Mouse (Mus musculus) heart, adult 2 months (tissue): ENCODE measurements around the gene Ramp2. TPM values are rescaled to one million over a fixed set of nuclear protein-coding genes. Genes with fewer than 3 reads are reported as not detected.

Experiments
- DNase-seq, 2 experiments: peaks; one replicate each; pipeline ENCODE4 v3.0.0; 2021
- H3K27ac ChIP-seq: fragments of 200-600 bp; 2 replicates; pipeline ENCODE4 v1.8.1; 2022
- H3K27me3 ChIP-seq: fragments of 200-500 bp; 2 replicates; pipeline ENCODE4 v1.6.1; 2012; ENCODE audit warnings: mild to moderate bottlenecking, low read length, inconsistent platforms, mixed read lengths; ENCODE audit not compliant: control insufficient read depth, insufficient read depth
- H3K36me3 ChIP-seq: fragments of 200-500 bp; 2 replicates; pipeline ENCODE4 v1.6.1; 2012; ENCODE audit warnings: low read length, inconsistent platforms; ENCODE audit not compliant: control insufficient read depth, insufficient read depth
- H3K4me1 ChIP-seq: fragments of 200-500 bp; 2 replicates; pipeline ENCODE4 v1.6.1; 2011; ENCODE audit warnings: low read length; ENCODE audit not compliant: control insufficient read depth, insufficient read depth
- H3K4me3 ChIP-seq: fragments of 200-600 bp; 2 replicates; pipeline ENCODE4 v1.8.1; 2022
- H3K79me2 ChIP-seq: fragments of 200-500 bp; replicated peaks from 2 replicates; pipeline ENCODE4 v1.6.1; 2012; ENCODE audit warnings: mild to moderate bottlenecking, inconsistent platforms, low read length, moderate library complexity, mixed read lengths; ENCODE audit not compliant: control insufficient read depth, insufficient read depth
- H3K9ac ChIP-seq: fragments of 200-500 bp; 2 replicates; pipeline ENCODE4 v1.6.1; 2012; ENCODE audit warnings: low read depth, mild to moderate bottlenecking, control low read depth, inconsistent platforms, low read length, mixed read lengths
- CTCF ChIP-seq: fragments of 200-600 bp; IDR thresholded peaks from 2 replicates; pipeline ENCODE4 v1.8.1; 2022; ENCODE audit warnings: antibody characterized with exemption, mild to moderate bottlenecking, moderate library complexity
- EP300 ChIP-seq: fragments of 200-500 bp; IDR thresholded peaks from 2 replicates; pipeline ENCODE4 v1.6.1; 2011; ENCODE audit warnings: low read depth, low read length, control low read depth; ENCODE audit not compliant: insufficient read depth
- POLR2A ChIP-seq: fragments of 200-500 bp; IDR thresholded peaks from 2 replicates; pipeline ENCODE4 v1.6.1; 2011; ENCODE audit warnings: mild to moderate bottlenecking, low read depth, low read length, control low read depth; ENCODE audit not compliant: insufficient read depth
- WGBS: fragments of 180-500 bp; shearing (Covaris S2); methylation state at CpG from one replicate; pipeline ENCODE4 v1.1.7; 2018; 5-methylcytosine and 5-hydroxymethylcytosine counted together
- intact Hi-C: fragments of 180-260 bp; cut with DNase I; formaldehyde crosslinking; loops from one replicate; pipeline ENCODE4 v1.15.1; 2025
- polyA plus RNA-seq: library from polyadenylated mRNA; depleted of rRNA; stranded (reverse); fragments of >200 nt; gene quantifications from 2 replicates; pipeline ENCODE4 v1.2.3, GENCODE M21; 2012
- total RNA-seq, 2 experiments: library from RNA; stranded (reverse); gene quantifications; 2 replicates each; pipeline ENCODE4 v1.2.3; 2021

Gene Ramp2
- total and polyA plus RNA-seq, 3 experiments: 89.1 to 130 (median 90.3) TPM

DNA sequence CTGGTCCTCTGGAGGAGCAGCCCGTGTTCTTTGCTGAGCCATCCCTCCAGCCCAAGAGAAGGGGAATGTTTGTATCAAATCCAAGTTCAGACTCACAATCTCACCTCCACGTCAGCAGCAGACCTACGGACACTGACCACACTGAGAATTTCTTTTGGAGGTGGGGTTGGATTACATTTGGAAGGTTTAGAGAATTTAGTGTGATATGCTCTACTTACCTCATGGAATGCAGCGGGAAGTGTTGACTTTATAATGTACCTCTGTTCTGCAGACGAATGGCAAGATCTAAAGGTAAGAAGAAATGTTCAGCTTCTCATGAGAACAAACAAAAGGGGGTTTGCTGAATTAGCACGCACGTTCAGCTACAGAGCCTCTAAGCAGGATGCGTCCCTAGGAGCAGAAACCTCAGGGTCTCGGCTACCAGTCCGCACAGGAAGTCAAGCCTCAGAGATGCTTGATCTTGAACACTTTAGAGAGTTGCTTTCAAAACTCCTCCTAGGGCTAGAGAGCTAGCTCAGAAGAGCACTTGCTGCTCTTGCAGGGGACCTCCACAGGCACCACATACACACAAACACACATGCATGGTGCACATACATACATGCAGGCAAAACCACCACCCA, 27.3 kb upstream of the Ramp2 start:
- TF ChIP-seq POLR2A (no peak), CTCF (no peak), EP300 (no peak)
- H3K4me1 ChIP-seq: peaks cover 3% of the 10 kb centered on the region
- H3K9ac ChIP-seq: no peak overlapping the region
- peaks cover 1% of the 10 kb centered on the region; the same call in 1 of the 2 replicates for H3K79me2 ChIP-seq
- no peak overlapping the region for H3K27ac ChIP-seq
- no peak for DNase-seq
- H3K36me3 ChIP-seq: peaks cover 12% of the 10 kb centered on the region
- WGBS: 83% methylated on average over 10 of the region's 10 CpGs
- H3K27me3 ChIP-seq: no peaks in the 10 kb centered on the region
- intact Hi-C loops: no loop called here
- H3K4me3 ChIP-seq: no peak overlapping the region

DNA sequence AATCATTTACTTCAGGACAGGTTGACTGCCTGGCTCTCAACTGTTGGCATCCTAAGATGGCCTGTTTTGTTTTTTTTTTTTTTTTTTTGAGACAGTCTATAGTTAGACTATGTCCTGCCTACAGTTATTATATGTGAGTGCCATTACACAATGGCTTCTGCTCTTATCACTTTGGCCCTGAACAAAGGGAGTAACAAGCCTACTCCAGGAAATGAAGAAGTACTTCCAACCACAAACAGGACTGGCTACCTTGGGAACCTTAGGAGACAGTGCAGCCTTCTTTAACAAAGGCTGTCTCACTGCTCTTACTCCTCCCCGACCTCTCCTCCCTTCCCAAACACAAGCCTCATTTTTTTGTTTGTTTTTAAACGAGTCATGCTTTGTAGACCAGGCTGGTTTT, 25.0 kb upstream of the Ramp2 start:
- Histone ChIP-seq H3K4me3 (no peak overlapping the region), H3K27ac (peak overlapping the region; percentile 3; the same call in 1 of the 2 replicates), H3K4me1 (peaks cover 6% of the 10 kb centered on the region), H3K9ac (no peak overlapping the region), H3K36me3 (peaks cover 25% of the 10 kb centered on the region), H3K79me2 (peaks cover 5% of the 10 kb centered on the region), H3K27me3 (no peaks in the 10 kb centered on the region)
- no peak for TF ChIP-seq EP300
- TF ChIP-seq POLR2A: no peak
- TF ChIP-seq CTCF: no peak
- no peak for DNase-seq
- intact Hi-C loops: no loop called here
- WGBS: 26% methylated on average over 2 of the region's 2 CpGs

DNA sequence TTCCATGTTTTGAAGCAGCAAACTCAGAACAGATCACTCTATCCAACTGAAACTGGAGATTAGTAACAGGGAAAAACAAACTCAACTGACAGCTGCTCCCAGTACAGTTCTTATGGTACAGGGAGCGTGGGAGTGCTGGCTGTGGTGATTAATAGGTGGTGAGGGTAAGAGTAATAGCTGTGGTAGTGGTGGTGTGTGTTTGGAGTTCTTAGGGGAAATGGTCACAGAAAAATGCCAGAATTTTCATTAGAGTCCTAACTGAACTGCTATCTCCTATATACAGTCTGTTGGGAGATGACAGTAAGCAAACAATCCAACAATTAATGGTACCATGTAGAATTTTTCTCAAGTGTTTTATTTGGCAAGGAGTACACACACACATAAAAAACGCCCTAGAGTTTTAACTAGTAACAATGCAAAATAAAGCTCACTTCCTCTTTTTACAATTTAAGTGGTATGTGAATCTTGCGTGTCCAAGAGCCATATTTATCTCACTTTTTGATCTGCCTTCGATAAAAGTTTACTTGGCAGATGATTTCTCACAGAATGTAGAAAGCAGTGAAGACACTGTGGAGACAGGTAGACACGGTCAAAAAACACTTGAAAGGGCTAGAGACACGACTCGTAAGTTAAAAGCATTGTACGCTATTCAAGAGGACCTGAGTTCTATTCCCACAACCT, 24.4 kb upstream of the Ramp2 start:
- H3K4me3 ChIP-seq: no peak overlapping the region
- no peak for TF ChIP-seq EP300
- TF ChIP-seq POLR2A: no peak
- no peak for TF ChIP-seq CTCF
- H3K4me1 ChIP-seq: peaks cover 6% of the 10 kb centered on the region
- 58% methylated on average over 8 of the region's 8 CpGs for WGBS
- peak overlapping the region; percentile 3; the same call in 1 of the 2 replicates for H3K27ac ChIP-seq
- no peaks in the 10 kb centered on the region for H3K27me3 ChIP-seq
- intact Hi-C loops: no loop called here
- H3K9ac ChIP-seq: no peak overlapping the region
- no peak for DNase-seq
- peaks cover 25% of the 10 kb centered on the region for H3K36me3 ChIP-seq
- peaks cover 5% of the 10 kb centered on the region for H3K79me2 ChIP-seq

DNA sequence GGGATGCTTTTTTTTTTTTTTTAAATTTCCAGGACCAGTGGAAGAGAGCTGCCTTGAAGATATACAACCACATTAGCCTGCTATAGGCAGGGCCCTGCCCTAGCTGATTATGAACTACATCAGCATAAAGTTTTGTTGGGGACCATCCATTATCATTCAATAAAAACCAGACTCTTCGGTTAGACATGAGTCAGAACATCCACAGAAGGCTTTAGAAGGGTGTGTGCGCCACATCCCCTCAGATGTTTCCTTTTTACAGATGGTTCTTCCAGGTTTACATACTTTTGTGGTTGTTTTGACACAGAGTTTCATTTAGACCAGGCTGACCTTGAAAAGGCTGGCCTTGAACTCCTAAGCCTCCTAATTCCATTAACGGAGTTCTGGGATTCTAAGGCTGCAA, 21.5 kb upstream of the Ramp2 start:
- TF ChIP-seq CTCF (no peak), POLR2A (0 out of 2 replicates have a peak, but pooled peaks have one; percentile 13), EP300 (no peak)
- Histone ChIP-seq H3K36me3 (peaks cover 25% of the 10 kb centered on the region), H3K4me3 (no peak overlapping the region), H3K4me1 (peaks cover 9% of the 10 kb centered on the region), H3K27ac (peak overlapping the region; percentile 96), H3K27me3 (no peaks in the 10 kb centered on the region), H3K9ac (no peak overlapping the region; the same call in 1 of the 2 replicates), H3K79me2 (peaks cover 5% of the 10 kb centered on the region)
- 41% methylated on average over 3 of the region's 3 CpGs for WGBS
- DNase-seq: no peak
- intact Hi-C loops: no loop called here

DNA sequence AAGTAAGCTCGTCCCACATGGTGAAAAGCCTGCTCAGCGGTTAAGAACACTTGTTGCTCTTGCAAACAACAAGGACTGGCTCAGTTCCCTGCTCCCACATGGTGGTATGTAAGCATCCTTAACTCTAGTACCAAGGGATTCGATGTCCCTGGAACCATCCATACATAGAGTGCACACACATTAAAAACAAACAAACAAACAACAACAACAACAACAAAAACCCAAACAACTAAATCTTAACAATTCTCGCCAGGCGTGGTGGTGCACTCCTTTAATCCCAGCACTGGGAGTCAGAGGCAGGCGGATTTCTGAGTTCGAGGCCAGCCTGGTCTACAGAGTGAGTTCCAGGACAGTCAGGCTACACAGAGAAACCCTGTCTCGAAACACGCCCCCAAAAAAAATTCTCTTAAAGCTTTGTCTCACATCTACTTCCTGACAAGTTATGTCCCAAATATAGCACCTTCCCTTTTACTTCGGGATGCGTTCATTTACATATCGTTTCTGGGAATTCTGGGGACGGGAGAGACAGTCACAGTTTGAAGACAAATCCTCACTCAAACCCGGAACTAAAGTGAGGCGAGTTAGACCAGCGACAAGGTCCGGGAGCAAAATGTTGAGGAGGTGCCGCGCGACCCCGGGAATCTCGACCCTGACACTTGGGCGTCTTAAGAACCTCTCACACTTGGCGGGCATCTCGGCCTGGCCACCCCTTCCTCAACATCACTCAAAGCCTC, 20.3 kb upstream of the Ramp2 start:
- H3K36me3 ChIP-seq: peaks cover 25% of the 10 kb centered on the region
- H3K27me3 ChIP-seq: no peaks in the 10 kb centered on the region
- DNase-seq: no peak
- no peak for TF ChIP-seq EP300
- TF ChIP-seq POLR2A: no peak
- TF ChIP-seq CTCF: no peak
- H3K4me1 ChIP-seq: peaks cover 16% of the 10 kb centered on the region
- peaks cover 5% of the 10 kb centered on the region for H3K79me2 ChIP-seq
- intact Hi-C loops: no loop called here
- peak overlapping the region; percentile 96 for H3K27ac ChIP-seq
- 12% methylated on average over 25 of the region's 25 CpGs for WGBS
- H3K9ac ChIP-seq: peak overlapping the region; percentile 78
- H3K4me3 ChIP-seq: peak overlapping the region; percentile 85
